Mouse (Mus musculus): ENCODE measurements around the gene Dcp1b. TPM values are rescaled to one million over a fixed set of nuclear protein-coding genes. Genes with fewer than 3 reads are reported as not detected.

The Dcp1b gene
- polyA plus RNA-seq, 1 experiment from 2014 or later, result 8.6 TPM

DNA sequence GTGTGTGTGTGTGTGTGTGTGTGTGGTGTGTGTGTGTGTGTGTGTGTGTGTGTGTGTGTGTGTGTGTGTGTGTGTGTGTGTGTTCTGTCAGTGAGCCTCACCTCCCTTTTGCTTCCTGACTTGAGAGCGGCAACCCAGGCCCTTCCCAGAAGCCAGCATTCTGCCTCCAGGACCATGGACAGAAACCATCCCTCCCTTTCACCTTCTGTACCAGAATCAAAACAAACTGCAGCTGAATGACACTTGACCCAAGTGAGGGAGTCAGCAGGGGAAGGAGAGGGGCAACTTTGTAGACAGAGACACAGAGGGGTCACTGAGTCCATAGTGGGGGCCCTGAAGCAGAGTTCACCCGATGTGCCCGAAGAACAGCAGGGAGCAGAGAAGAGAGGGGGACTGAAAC, 58.0 kb downstream of the Dcp1b start:
- Histone ChIP-seq H3K36me3 (ENCODE audit: control insufficient read depth, insufficient read depth, low read length) (no peaks in the 10 kb centered on the region), H3K27me3 (ENCODE audit: control insufficient read depth, insufficient read depth, low read length) (no peaks in the 10 kb centered on the region), H3K4me3 (ENCODE audit: control insufficient read depth in 1 of 2, insufficient read depth in 1 of 2, low read depth in 1 of 2, low read length in 2 of 2) (no peak overlapping the region), H3K4me2 (ENCODE audit: low read length) (no peak overlapping the region), H3K27ac (replicated peaks in 1 of 2; ENCODE audit: control insufficient read depth in 1 of 2, insufficient read depth in 1 of 2, low read depth in 2 of 2, low read length in 2 of 2) (no peak overlapping the region), H3K9me3 (ENCODE audit: control insufficient read depth, low read length) (no peaks in the 10 kb centered on the region), H3K9ac (ENCODE audit: low read length) (no peak overlapping the region), H3K4me1 (ENCODE audit: control insufficient read depth in 2 of 2, insufficient read depth in 2 of 2, low read length in 2 of 2) (peaks cover 0 to 7% of the 10 kb centered on the region in 2 experiments; a peak in 1 of 4 replicates)
- WGBS, result 46% methylated on average over 3 of the region's 3 CpGs
- no peak for ATAC-seq (ENCODE audit: insufficient number of reproducible peaks, insufficient read depth, low FRiP score, low read depth)

GRCm38 (mm10) chr6:119235441-119235840, 60.4 kb downstream of the Dcp1b start:
- H3K36me3 ChIP-seq (ENCODE audit: control insufficient read depth, insufficient read depth, low read length), result no peaks in the 10 kb centered on the region
- H3K27me3 ChIP-seq (ENCODE audit: control insufficient read depth, insufficient read depth, low read length), result no peaks in the 10 kb centered on the region
- no peak overlapping the region for H3K4me3 ChIP-seq (ENCODE audit: control insufficient read depth in 1 of 2, insufficient read depth in 1 of 2, low read depth in 1 of 2, low read length in 2 of 2)
- no peak overlapping the region for H3K27ac ChIP-seq (replicated peaks in 1 of 2; ENCODE audit: control insufficient read depth in 1 of 2, insufficient read depth in 1 of 2, low read depth in 2 of 2, low read length in 2 of 2)
- H3K4me2 ChIP-seq (ENCODE audit: low read length), result no peak overlapping the region
- no peaks in the 10 kb centered on the region for H3K9me3 ChIP-seq (ENCODE audit: control insufficient read depth, low read length)
- no peak for ATAC-seq (ENCODE audit: insufficient number of reproducible peaks, insufficient read depth, low FRiP score, low read depth)
- 71% methylated on average over 5 of the region's 5 CpGs for WGBS
- peaks cover 0 to 7% of the 10 kb centered on the region in 2 experiments; a peak in 1 of 4 replicates for H3K4me1 ChIP-seq (ENCODE audit: control insufficient read depth in 2 of 2, insufficient read depth in 2 of 2, low read length in 2 of 2)
- no peak overlapping the region for H3K9ac ChIP-seq (ENCODE audit: low read length)

DNA sequence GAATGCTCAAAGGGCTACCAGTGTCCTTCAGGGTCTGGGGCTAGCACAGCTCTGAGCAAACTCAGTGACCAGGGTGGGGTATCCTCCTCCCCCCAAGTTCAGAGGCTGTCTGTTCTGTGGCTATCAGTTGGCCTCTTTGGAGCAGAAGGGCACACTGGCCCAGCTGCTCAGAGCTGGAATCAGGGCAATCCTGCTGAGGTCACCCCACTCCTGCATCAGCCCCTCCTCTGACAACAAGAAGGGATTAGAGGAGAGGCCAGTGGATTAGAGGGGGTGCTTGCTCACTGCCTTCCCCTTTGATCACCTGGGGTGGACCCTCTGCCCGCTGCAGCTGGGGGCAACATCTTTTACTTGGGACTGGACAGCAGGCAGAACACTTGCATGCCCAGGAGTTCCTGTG, 61.2 kb downstream of the Dcp1b start, which contains the start of gene Cacna2d4:
Gene Cacna2d4, plus strand, starts transcription at position 286 of the 400 bp plus-strand sequence.
- no peak within 1 kb of the TSS for H3K9ac ChIP-seq (ENCODE audit: low read length)
- no peak within 1 kb of the TSS for H3K4me2 ChIP-seq (ENCODE audit: low read length)
- no peaks in the 10 kb centered on the region for H3K27me3 ChIP-seq (ENCODE audit: control insufficient read depth, insufficient read depth, low read length)
- no peaks in the 10 kb centered on the region for H3K36me3 ChIP-seq (ENCODE audit: control insufficient read depth, insufficient read depth, low read length)
- H3K4me1 ChIP-seq (ENCODE audit: control insufficient read depth in 2 of 2, insufficient read depth in 2 of 2, low read length in 2 of 2), result peaks cover 0 to 7% of the 10 kb centered on the region in 2 experiments; a peak in 1 of 4 replicates
- no peak for ATAC-seq (ENCODE audit: insufficient number of reproducible peaks, insufficient read depth, low FRiP score, low read depth)
- H3K9me3 ChIP-seq (ENCODE audit: control insufficient read depth, low read length), result no peaks in the 10 kb centered on the region
- H3K27ac ChIP-seq (replicated peaks in 1 of 2; ENCODE audit: control insufficient read depth in 1 of 2, insufficient read depth in 1 of 2, low read depth in 2 of 2, low read length in 2 of 2), result no peak within 1 kb of the TSS
- WGBS, result 20% methylated on average over 1 of the region's 1 CpGs
- H3K4me3 ChIP-seq (ENCODE audit: control insufficient read depth in 1 of 2, insufficient read depth in 1 of 2, low read depth in 1 of 2, low read length in 2 of 2), result no peak within 1 kb of the TSS

GRCm38 (mm10) chr6:119237427-119237989, 62.5 kb downstream of the Dcp1b start:
- Histone ChIP-seq H3K4me1 (ENCODE audit: control insufficient read depth in 2 of 2, insufficient read depth in 2 of 2, low read length in 2 of 2) (peaks cover 0 to 7% of the 10 kb centered on the region in 2 experiments; a peak in 1 of 4 replicates), H3K36me3 (ENCODE audit: control insufficient read depth, insufficient read depth, low read length) (no peaks in the 10 kb centered on the region), H3K27me3 (ENCODE audit: control insufficient read depth, insufficient read depth, low read length) (no peaks in the 10 kb centered on the region), H3K9ac (ENCODE audit: low read length) (no peak overlapping the region), H3K27ac (replicated peaks in 1 of 2; ENCODE audit: control insufficient read depth in 1 of 2, insufficient read depth in 1 of 2, low read depth in 2 of 2, low read length in 2 of 2) (no peak overlapping the region), H3K9me3 (ENCODE audit: control insufficient read depth, low read length) (no peaks in the 10 kb centered on the region), H3K4me2 (ENCODE audit: low read length) (no peak overlapping the region), H3K4me3 (ENCODE audit: control insufficient read depth in 1 of 2, insufficient read depth in 1 of 2, low read depth in 1 of 2, low read length in 2 of 2) (no peak overlapping the region)
- ATAC-seq (ENCODE audit: insufficient number of reproducible peaks, insufficient read depth, low FRiP score, low read depth), result no peak
- WGBS, result 50% methylated on average over 8 of the region's 8 CpGs

DNA sequence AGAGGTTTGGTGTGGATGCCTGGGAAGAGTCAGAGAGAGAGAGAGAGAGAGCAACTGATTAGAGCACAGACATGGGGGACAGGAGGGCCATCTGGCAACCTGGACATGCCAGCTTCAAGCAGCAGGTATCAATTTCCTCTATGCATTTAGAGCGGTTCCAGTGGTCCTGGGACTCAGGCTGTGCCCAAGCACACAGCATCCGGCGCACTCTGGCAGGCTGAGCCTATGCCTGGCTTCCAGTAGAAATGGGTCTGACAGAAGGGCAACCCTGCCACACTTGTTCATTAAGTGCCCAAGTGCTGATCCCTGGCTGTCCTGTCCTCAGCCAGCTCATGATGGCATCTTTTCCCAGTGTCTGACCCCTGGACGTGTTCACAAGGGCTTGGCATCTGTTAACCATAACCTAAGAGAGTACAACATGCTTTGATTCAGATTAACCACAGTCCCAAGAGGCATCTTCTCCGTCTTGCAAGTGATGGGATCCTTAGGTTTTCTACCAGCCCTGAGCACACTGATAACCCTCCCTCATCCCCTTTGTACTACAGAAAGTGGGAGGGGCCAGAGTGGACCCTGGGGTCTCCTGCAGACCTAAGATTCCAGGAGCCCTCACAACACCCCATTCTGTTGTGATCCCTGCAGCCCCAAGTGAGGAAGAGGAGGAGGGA, 64.4 kb downstream of the Dcp1b start:
- no peak for ATAC-seq (ENCODE audit: insufficient number of reproducible peaks, insufficient read depth, low FRiP score, low read depth)
- 80% methylated on average over 5 of the region's 5 CpGs for WGBS

GRCm38 (mm10) chr6:119240256-119240655, 65.2 kb downstream of the Dcp1b start:
- peaks cover 0 to 7% of the 10 kb centered on the region in 2 experiments; a peak in 1 of 4 replicates for H3K4me1 ChIP-seq (ENCODE audit: control insufficient read depth in 2 of 2, insufficient read depth in 2 of 2, low read length in 2 of 2)
- ATAC-seq (ENCODE audit: insufficient number of reproducible peaks, insufficient read depth, low FRiP score, low read depth), result no peak
- no peaks in the 10 kb centered on the region for H3K9me3 ChIP-seq (ENCODE audit: control insufficient read depth, low read length)
- WGBS, result 65% methylated on average over 7 of the region's 7 CpGs
- H3K27ac ChIP-seq (replicated peaks in 1 of 2; ENCODE audit: control insufficient read depth in 1 of 2, insufficient read depth in 1 of 2, low read depth in 2 of 2, low read length in 2 of 2), result no peak overlapping the region
- no peak overlapping the region for H3K4me3 ChIP-seq (ENCODE audit: control insufficient read depth in 1 of 2, insufficient read depth in 1 of 2, low read depth in 1 of 2, low read length in 2 of 2)
- no peaks in the 10 kb centered on the region for H3K36me3 ChIP-seq (ENCODE audit: control insufficient read depth, insufficient read depth, low read length)
- H3K4me2 ChIP-seq (ENCODE audit: low read length), result no peak overlapping the region
- no peak overlapping the region for H3K9ac ChIP-seq (ENCODE audit: low read length)
- H3K27me3 ChIP-seq (ENCODE audit: control insufficient read depth, insufficient read depth, low read length), result no peaks in the 10 kb centered on the region

More for the DNA sequence above, 64.4 kb downstream of the Dcp1b start:
- H3K36me3 ChIP-seq (ENCODE audit: control insufficient read depth, insufficient read depth, low read length), result no peaks in the 10 kb centered on the region
- no peak overlapping the region for H3K4me3 ChIP-seq (ENCODE audit: control insufficient read depth in 1 of 2, insufficient read depth in 1 of 2, low read depth in 1 of 2, low read length in 2 of 2)
- no peaks in the 10 kb centered on the region for H3K27me3 ChIP-seq (ENCODE audit: control insufficient read depth, insufficient read depth, low read length)
- no peak overlapping the region for H3K4me2 ChIP-seq (ENCODE audit: low read length)
- no peaks in the 10 kb centered on the region for H3K9me3 ChIP-seq (ENCODE audit: control insufficient read depth, low read length)
- H3K4me1 ChIP-seq (ENCODE audit: control insufficient read depth in 2 of 2, insufficient read depth in 2 of 2, low read length in 2 of 2), result peaks cover 0 to 7% of the 10 kb centered on the region in 2 experiments; a peak in 1 of 4 replicates
- no peak overlapping the region for H3K27ac ChIP-seq (replicated peaks in 1 of 2; ENCODE audit: control insufficient read depth in 1 of 2, insufficient read depth in 1 of 2, low read depth in 2 of 2, low read length in 2 of 2)
- H3K9ac ChIP-seq (ENCODE audit: low read length), result no peak overlapping the region

- H3K4me2 ChIP-seq (ENCODE audit: low read length), result no peak overlapping the region
- 55% methylated on average over 21 of the region's 21 CpGs for WGBS
- no peaks in the 10 kb centered on the region for H3K36me3 ChIP-seq (ENCODE audit: control insufficient read depth, insufficient read depth, low read length)
- peaks cover 0 to 7% of the 10 kb centered on the region in 2 experiments; a peak in 1 of 4 replicates for H3K4me1 ChIP-seq (ENCODE audit: control insufficient read depth in 2 of 2, insufficient read depth in 2 of 2, low read length in 2 of 2)
- ATAC-seq (ENCODE audit: insufficient number of reproducible peaks, insufficient read depth, low FRiP score, low read depth), result no peak
- no peak overlapping the region for H3K9ac ChIP-seq (ENCODE audit: low read length)
- H3K27ac ChIP-seq (replicated peaks in 1 of 2; ENCODE audit: control insufficient read depth in 1 of 2, insufficient read depth in 1 of 2, low read depth in 2 of 2, low read length in 2 of 2), result no peak overlapping the region
- H3K27me3 ChIP-seq (ENCODE audit: control insufficient read depth, insufficient read depth, low read length), result no peaks in the 10 kb centered on the region
- no peak overlapping the region for H3K4me3 ChIP-seq (ENCODE audit: control insufficient read depth in 1 of 2, insufficient read depth in 1 of 2, low read depth in 1 of 2, low read length in 2 of 2)
- H3K9me3 ChIP-seq (ENCODE audit: control insufficient read depth, low read length), result peaks cover 2% of the 10 kb centered on the region
These were observed 66.0 kb downstream of the Dcp1b start for GRCm38 (mm10) chr6:119240871-119241705.
